Mouse (Mus musculus) lung, adult 2 months (tissue): ENCODE measurements around the gene Dclre1a.

Experiments used
- CTCF ChIP-seq: fragments of 200-500 bp; IDR thresholded peaks from 2 replicates; pipeline ENCODE4 v1.5.1; 2011; ENCODE audit warnings: mild to moderate bottlenecking, low read length, control low read depth; ENCODE audit not compliant: insufficient read depth
- POLR2A ChIP-seq: fragments of 200-500 bp; IDR thresholded peaks from 2 replicates; pipeline ENCODE4 v1.6.1; 2011; ENCODE audit warnings: low read depth, mild to moderate bottlenecking, control low read depth, low read length, borderline replicate concordance; ENCODE audit errors: extremely low read depth

- no peak for TF ChIP-seq POLR2A
- no peak for TF ChIP-seq CTCF
Observed at GRCm38 (mm10) chr19:56487339-56487738, 60.7 kb downstream of the Dclre1a start.
